Mouse (Mus musculus): ENCODE results near the gene Cyp2d11. TPM values are rescaled to one million over a fixed set of nuclear protein-coding genes. Genes with fewer than 3 reads are reported as not detected.
"Not testable (repeated sequence)": the region's sequence is repeated elsewhere in the genome, so short reads cannot be mapped to it uniquely, and the experiment has no call there.

Gene Cyp2d11
- total RNA-seq, 2 experiments from 2014 or later = 0.63 TPM; not detected in 1

- no peak for DNase-seq (ENCODE audit: low spot score in 2 of 2)
These were observed 13.1 kb downstream of the Cyp2d11 start for GRCm38 (mm10) chr15:82380714-82381062.

- DNase-seq (ENCODE audit: low spot score in 2 of 2) = peak; percentile 52 to 67
These were observed 13.7 kb downstream of the Cyp2d11 start, which contains the start of gene Cyp2d22 for GRCm38 (mm10) chr15:82379871-82380713. Gene Cyp2d22 (minus strand): TSS chr15:82380260.

DNA sequence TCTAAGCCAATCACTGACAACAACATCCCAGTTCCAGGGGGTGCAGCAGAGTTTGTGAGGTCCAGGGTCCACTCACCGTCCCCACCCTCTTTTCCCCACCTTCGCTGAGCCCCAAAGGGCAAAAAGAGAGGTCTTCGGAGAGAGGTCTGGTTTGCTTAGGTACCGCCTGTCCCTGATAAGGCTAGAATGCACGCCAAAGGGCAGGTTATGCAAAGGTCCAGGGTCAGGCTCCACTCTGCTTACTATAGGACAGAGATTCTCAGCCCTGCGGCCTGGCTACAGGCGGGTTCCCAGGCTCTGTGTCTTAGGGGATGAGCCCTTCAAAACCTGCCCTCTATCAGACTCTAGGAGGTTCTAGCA is 14.3 kb downstream of the Cyp2d11 start:
- no peak for DNase-seq (ENCODE audit: low spot score in 2 of 2)

DNA sequence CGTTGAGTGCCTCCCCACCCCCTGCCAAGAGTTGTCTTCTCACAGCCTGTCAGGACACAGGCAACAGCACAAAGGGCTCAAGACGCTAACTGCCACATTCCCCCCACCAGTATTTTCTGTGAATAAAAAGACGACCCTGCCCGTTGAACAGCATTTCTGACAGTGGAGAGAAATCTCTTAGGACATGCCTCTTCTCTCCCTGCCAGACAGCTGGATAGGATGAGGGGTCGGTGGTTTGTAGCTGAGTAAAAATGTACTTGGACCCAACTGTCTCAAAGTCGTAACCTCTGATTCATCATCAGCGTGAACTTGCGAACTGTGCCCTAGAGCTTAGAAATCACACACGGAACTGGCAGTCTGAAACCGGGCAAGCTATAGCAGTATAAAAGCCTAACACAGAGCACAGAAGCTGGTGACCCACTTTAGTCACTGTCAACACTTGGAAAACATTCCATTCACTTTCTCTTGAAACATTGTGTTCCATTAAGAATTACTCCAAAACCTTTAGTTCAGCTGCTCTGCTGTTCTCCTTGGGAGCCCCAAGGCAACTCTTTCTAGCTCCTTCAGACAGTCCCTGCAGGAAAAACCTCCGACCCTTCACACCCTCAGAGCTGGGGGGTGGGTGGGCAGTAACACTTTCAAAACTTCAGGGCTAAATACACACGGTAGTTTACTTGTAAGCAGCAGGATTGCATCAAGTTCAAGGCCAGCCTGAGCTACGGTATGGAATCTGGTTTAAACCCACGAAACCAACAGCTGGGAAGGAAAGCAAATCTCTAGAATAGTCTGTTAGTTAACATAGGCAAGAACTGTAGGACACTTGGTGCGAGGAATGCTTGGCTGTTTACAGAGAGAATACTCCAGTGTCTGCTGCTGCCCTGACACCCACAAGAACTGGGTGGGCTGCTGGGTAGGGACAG is 15.3 kb downstream of the Cyp2d11 start:
- DNase-seq (ENCODE audit: low spot score in 2 of 2) = no peak

DNA sequence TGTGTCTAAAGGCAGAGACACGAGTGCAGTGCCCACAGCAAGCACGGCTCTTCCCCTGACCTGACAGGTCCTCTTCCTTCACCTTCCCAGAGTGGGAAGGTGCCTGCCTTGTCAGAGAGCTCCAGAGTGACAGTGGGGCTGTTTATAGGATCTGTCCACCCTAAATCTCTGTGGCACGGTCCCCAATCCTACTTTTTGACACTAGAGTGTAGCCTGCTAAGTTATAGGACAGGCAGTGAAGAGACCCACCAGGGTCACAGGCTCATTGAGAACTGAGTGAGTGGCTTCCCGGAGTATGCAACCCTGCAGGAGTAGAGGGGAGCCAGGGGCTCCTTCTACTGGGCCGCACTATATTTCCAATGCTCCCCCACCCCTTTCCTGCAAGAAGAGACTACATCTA is 16.1 kb downstream of the Cyp2d11 start:
- no peak for DNase-seq (ENCODE audit: low spot score in 2 of 2)

- DNase-seq (ENCODE audit: low spot score in 2 of 2) = no peak
These were observed 17.3 kb downstream of the Cyp2d11 start for GRCm38 (mm10) chr15:82376393-82377138.

DNA sequence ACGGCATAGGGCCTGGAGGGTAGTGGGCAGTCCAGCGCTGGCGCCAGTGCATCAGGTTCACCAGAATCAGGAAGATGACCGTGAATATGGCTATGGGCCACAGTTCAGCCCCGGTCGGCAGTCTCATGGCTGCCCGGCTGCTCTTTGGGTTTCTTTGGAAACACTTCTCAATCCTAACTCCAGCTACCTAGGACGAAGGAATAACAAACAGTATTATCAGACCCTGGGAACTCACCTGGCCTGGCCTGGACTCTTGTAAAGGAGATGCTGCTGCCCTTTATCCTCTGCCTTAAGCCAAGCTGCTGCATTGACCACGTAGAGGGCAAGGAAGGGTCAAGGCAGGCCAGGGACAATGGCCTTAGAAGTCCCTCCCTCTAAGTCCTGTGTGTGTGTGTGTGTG is 18.0 kb downstream of the Cyp2d11 start:
- no peak for DNase-seq (ENCODE audit: low spot score in 2 of 2)

DNA sequence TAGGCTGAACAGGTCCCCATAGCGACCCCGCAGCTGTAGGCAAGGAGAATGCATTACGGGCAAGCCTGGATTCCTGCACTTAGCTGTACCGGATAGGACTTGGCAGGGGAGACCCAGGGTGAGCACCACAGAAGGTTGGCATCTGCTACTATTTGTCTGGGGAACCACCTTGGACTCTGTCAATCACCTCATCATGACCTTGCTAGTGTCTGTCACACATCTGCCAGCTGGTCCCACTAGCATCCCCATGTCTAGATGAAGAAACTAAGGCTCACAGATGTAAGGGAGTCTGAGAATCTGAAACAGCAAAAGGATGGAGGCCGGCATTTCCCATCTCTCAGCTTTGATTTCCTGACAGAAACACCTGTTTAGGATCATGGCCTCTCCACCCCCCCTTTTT is 19.4 kb downstream of the Cyp2d11 start:
- no peak for DNase-seq (ENCODE audit: low spot score in 2 of 2)

DNA sequence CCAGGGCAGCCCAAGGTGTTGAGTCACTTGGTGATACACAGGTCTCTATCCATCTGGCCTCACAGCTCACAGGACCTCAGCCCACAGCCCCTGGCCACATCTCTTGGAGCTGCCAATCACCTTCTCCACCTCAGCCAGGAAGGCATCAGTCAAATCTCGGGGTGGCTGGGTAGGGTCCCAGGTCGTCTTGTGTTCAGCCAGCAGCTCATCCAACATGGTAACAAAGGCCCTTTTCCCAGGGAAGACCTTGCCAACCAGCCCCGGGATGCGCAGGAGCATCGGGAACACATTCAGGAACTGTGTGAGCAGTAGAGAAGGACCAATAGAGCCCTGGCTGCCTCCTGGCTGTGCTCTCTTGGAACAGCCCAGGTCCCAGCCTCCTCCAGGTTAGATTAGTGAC is 20.8 kb downstream of the Cyp2d11 start:
- no peak for DNase-seq (ENCODE audit: low spot score in 2 of 2)

DNA sequence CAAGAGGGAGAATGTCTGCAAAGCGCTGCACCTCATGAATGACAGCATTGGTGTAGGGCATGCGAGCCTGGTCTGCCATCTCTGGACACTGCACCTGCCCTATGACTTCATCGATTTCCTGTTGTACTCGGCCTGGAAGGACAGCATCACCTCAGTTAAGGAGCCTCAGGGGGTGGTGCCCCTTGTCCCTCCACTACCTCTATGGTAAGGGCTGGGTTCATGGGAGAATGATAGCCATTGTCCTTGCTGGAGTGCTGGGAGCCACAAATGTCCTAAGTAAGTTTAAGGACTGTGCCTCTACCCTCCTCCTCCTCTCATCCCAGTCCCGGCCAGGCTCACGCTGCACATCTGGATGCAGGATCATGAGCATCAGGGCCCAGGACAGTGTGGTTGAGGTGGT is 21.4 kb downstream of the Cyp2d11 start:
- no peak for DNase-seq (ENCODE audit: low spot score in 2 of 2)

DNA sequence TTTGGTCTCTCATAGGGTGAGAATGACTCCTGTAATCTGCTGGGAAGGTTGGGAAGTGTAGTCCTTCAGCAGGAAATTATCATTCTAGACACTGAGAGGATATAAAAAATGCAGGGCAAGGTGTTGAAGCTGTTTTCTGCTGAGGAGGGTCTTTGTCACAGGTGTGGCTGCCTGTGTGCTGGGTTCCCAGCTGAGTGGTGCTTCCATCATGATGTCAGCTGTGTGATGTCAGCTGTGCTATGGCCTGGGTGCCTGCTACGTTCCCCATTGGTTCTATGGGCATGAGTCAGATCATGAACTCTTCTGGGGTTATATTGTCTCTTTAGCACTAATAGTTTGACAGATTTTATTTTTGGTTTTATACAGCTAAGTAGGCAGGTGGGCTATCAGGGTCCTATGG is 25.0 kb downstream of the Cyp2d11 start:
- DNase-seq (ENCODE audit: low spot score in 2 of 2) = no peak

GRCm38 (mm10) chr15:82368146-82368545 is 25.7 kb downstream of the Cyp2d11 start:
- no peak for DNase-seq (ENCODE audit: low spot score in 2 of 2)

DNA sequence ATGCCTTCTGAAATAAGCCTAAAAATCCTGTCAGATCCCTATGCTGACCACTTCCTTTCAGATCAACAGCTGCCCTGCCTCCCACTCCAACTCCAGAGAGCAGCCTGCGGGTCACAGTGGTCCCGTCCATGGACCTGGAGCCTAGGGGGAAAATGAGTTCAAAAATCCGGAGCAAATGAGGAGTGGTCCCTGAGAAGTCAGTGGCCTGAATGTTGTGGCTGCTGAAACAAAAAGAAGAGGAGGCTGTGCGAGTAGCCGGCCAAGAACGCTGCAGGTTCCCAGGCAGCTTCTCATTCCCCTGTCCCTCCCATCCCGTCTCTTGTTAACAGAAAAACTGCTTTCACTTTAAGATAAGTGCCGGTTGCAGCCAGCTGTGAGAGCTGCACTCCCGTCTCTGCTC is 29.3 kb downstream of the Cyp2d11 start:
- DNase-seq (ENCODE audit: low spot score in 2 of 2) = not testable (repeated sequence)

- DNase-seq (ENCODE audit: low spot score in 2 of 2) = not testable (repeated sequence)
These were observed 30.0 kb downstream of the Cyp2d11 start for GRCm38 (mm10) chr15:82363801-82364200.

DNA sequence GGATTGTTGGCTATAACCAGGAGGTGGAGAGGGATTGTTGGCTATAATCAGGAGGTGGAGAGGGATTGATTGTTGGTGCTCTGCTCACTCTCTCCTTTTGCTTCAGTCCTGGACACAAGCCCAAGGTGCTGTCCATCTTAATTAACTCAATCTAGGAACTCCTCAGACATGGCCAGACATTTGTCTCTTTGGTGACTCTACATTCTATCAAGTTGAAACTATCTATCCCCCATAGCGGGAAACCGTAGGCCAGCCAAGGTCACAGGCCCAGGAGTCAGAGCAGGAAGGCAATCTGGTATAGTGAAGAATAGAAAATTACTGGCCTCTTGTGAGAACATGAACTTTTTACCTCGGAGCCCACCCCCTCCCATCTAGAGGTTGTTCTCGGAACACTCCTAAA is 31.6 kb downstream of the Cyp2d11 start:
- no peak for DNase-seq (ENCODE audit: low spot score in 2 of 2)

GRCm38 (mm10) chr15:82361459-82362018 is 32.3 kb downstream of the Cyp2d11 start:
- no peak for DNase-seq (ENCODE audit: low spot score in 2 of 2)

GRCm38 (mm10) chr15:82358431-82359260 is 35.2 kb downstream of the Cyp2d11 start:
- DNase-seq (ENCODE audit: low spot score in 2 of 2) = no peak

- DNase-seq (ENCODE audit: low spot score in 2 of 2) = peak; percentile 96
These were observed 39.5 kb downstream of the Cyp2d11 start, which contains the start of gene Ndufa6 for GRCm38 (mm10) chr15:82354126-82354945. Gene Ndufa6 (minus strand): TSS chr15:82354322.

GRCm38 (mm10) chr15:82353745-82354113 is 40.1 kb downstream of the Cyp2d11 start:
- no peak for DNase-seq (ENCODE audit: low spot score in 2 of 2)
